Comparison of ENCODE assay signal across 30 mouse cellular contexts in genomic region chr14:88800493-88800892, GRCm38 (mm10).
DNase-seq lines count a peak whose midpoint lies in the region; ATAC-seq and TF ChIP-seq lines count a peak whose summit lies in the region.
"Had no signal": no experiment of that assay in that cellular context is flagged by ENCODE, and none has a peak within 500 bp of the region (broad histone marks: within the 10 kb centered on the region; RNA-seq: fewer than 3 reads in every experiment).

No protein-coding gene starts in this region.

- H3K9ac ChIP-seq in forebrain, embryonic 14.5 days (ENCODE audit: low read length): no peak overlapping the region
- H3K9ac ChIP-seq in forebrain, embryonic 12.5 days: no peak overlapping the region
- H3K9ac ChIP-seq: embryonic facial prominence, embryonic 13.5 days; heart, embryonic 12.5 days; heart, embryonic 15.5 days; hindbrain, embryonic 13.5 days; intestine, embryonic 15.5 days had no signal

- TF ChIP-seq CTCF in layer of hippocampus, adult 2 months (conservative IDR thresholded peaks at IDR 0.05): no peak

- DNase-seq in forebrain, embryonic 14.5 days (ENCODE audit: low spot score): peak; percentile 59
- peak in 1 of 2 experiments; percentile 19 for DNase-seq in layer of hippocampus, adult 2 months (ENCODE audit: low spot score in 2 of 2)
- no peak for DNase-seq in layer of hippocampus, postnatal 25 days (ENCODE audit: extremely low spot score in 1 of 2, low spot score in 1 of 2)
- DNase-seq in brain, adult 2 months (ENCODE audit: low read depth, low spot score): peak; percentile 12
- DNase-seq in telencephalon, adult 2 months (ENCODE audit: low read depth, low spot score): peak; percentile 18
- DNase-seq in left cerebral cortex, adult 9 months (ENCODE audit: low spot score in 2 of 2): no peak
- DNase-seq: adrenal gland, postnatal 10 days; adrenal gland, postnatal 36 days; B cell, adult 2 months; cerebellum, adult 11-12 months; cerebellum, adult 8-10 months; cerebellum, postnatal 10 days; cerebellum, postnatal 36 days; embryo, embryonic 11 days; gastrocnemius, postnatal 25 days; heart, adult 18-20 months; heart, postnatal 10 days; heart, postnatal 36 days had no signal

- H3K36me3 ChIP-seq in forebrain, embryonic 14.5 days (ENCODE audit: control insufficient read depth, insufficient read depth, low read length): no peaks in the 10 kb centered on the region
- no peaks in the 10 kb centered on the region for H3K36me3 ChIP-seq in forebrain, embryonic 12.5 days (replicated peaks)
- H3K36me3 ChIP-seq: embryonic facial prominence, embryonic 10.5 days; embryonic facial prominence, embryonic 13.5 days; G1E; heart, embryonic 12.5 days; heart, embryonic 15.5 days; hindbrain, embryonic 10.5 days; hindbrain, embryonic 13.5 days; intestine, embryonic 15.5 days had no signal

- H3K4me3 ChIP-seq in forebrain, embryonic 14.5 days (ENCODE audit: low read depth, low read length): no peak overlapping the region
- H3K4me3 ChIP-seq in forebrain, embryonic 12.5 days (replicated peaks): no peak overlapping the region
- H3K4me3 ChIP-seq in layer of hippocampus, adult 2 months: no peak overlapping the region
- H3K4me3 ChIP-seq: embryonic facial prominence, embryonic 10.5 days; embryonic facial prominence, embryonic 13.5 days; heart, embryonic 12.5 days; heart, embryonic 15.5 days; hindbrain, embryonic 10.5 days; hindbrain, embryonic 13.5 days; intestine, embryonic 15.5 days had no signal

- H3K4me1 ChIP-seq in forebrain, embryonic 14.5 days (ENCODE audit: control insufficient read depth, insufficient read depth, low read length): no peaks in the 10 kb centered on the region
- no peaks in the 10 kb centered on the region for H3K4me1 ChIP-seq in forebrain, embryonic 12.5 days
- H3K4me1 ChIP-seq: embryonic facial prominence, embryonic 10.5 days; embryonic facial prominence, embryonic 13.5 days; heart, embryonic 12.5 days; heart, embryonic 15.5 days; hindbrain, embryonic 10.5 days; hindbrain, embryonic 13.5 days; intestine, embryonic 15.5 days had no signal

- no peaks in the 10 kb centered on the region for H3K9me3 ChIP-seq in forebrain, embryonic 14.5 days (replicated peaks; ENCODE audit: control insufficient read depth, low read length)
- no peaks in the 10 kb centered on the region for H3K9me3 ChIP-seq in forebrain, embryonic 12.5 days
- H3K9me3 ChIP-seq: embryonic facial prominence, embryonic 10.5 days; embryonic facial prominence, embryonic 13.5 days; heart, embryonic 12.5 days; heart, embryonic 15.5 days; hindbrain, embryonic 10.5 days; hindbrain, embryonic 13.5 days; intestine, embryonic 15.5 days had no signal

- H3K27ac ChIP-seq in forebrain, embryonic 14.5 days (ENCODE audit: low read depth, low read length): no peak overlapping the region
- H3K27ac ChIP-seq in forebrain, embryonic 12.5 days: no peak overlapping the region
- peak overlapping the region; percentile 39; the same call in 1 of the 2 replicates for H3K27ac ChIP-seq in layer of hippocampus, adult 2 months
- H3K27ac ChIP-seq: embryonic facial prominence, embryonic 10.5 days; embryonic facial prominence, embryonic 13.5 days; heart, embryonic 15.5 days; hindbrain, embryonic 10.5 days; hindbrain, embryonic 13.5 days; intestine, embryonic 15.5 days had no signal

- no peak overlapping the region for H3K4me2 ChIP-seq in forebrain, embryonic 14.5 days (ENCODE audit: low read length)
- no peak overlapping the region for H3K4me2 ChIP-seq in forebrain, embryonic 12.5 days
- H3K4me2 ChIP-seq: embryonic facial prominence, embryonic 13.5 days; heart, embryonic 12.5 days; heart, embryonic 15.5 days; hindbrain, embryonic 13.5 days; intestine, embryonic 15.5 days had no signal

- ATAC-seq in forebrain, embryonic 14.5 days: peak; percentile 57; the same call in 1 of the 2 replicates
- no peak for ATAC-seq in forebrain, embryonic 12.5 days (ENCODE audit: low FRiP score)
- ATAC-seq: hindbrain, embryonic 16.5 days; intestine, embryonic 15.5 days; Patski had no signal

- no peaks in the 10 kb centered on the region for H3K27me3 ChIP-seq in forebrain, embryonic 14.5 days (replicated peaks; ENCODE audit: control insufficient read depth, insufficient read depth, low read length)
- no peaks in the 10 kb centered on the region for H3K27me3 ChIP-seq in forebrain, embryonic 12.5 days
- H3K27me3 ChIP-seq: CH12.LX; embryonic facial prominence, embryonic 13.5 days; heart, embryonic 12.5 days; heart, embryonic 15.5 days; hindbrain, embryonic 13.5 days; intestine, embryonic 15.5 days; Patski had no signal

Comparison
In these comparisons a context has a peak if more than half of its experiments do, and no peak if none do; other contexts are left out.
1. DNase-seq: peak in forebrain, embryonic 14.5 days (single experiment), brain, adult 2 months (single experiment) and telencephalon, adult 2 months (single experiment); none in layer of hippocampus, postnatal 25 days (0 of 2) and left cerebral cortex, adult 9 months (0 of 2).